Mouse (Mus musculus) E14TG2a.4 (cell line): ENCODE data around the gene Gtf2h3.
A peak's percentile ranks its signal among the peaks of the same experiment; 100 is the strongest.
"Not testable (repeated sequence)": the region's sequence is repeated elsewhere in the genome, so short reads cannot be mapped to it uniquely, and the experiment has no call there.

Source experiments
- H3K27me3 ChIP-seq: 2 replicates; pipeline ENCODE4 v1.6.1; 2014; ENCODE audit warnings: low read length, control low read depth; ENCODE audit not compliant: insufficient read depth
- H3K36me3 ChIP-seq: 2 replicates; pipeline ENCODE4 v1.6.1; 2014; ENCODE audit warnings: low read length, control low read depth; ENCODE audit not compliant: insufficient read depth
- H3K4me1 ChIP-seq: replicated peaks from 2 replicates; pipeline ENCODE4 v1.6.1; 2014; ENCODE audit warnings: low read depth, low read length, control low read depth
- H3K4me3 ChIP-seq: replicated peaks from 2 replicates; pipeline ENCODE4 v1.5.1; 2014; ENCODE audit warnings: mild to moderate bottlenecking, low read length
- H3K9me3 ChIP-seq: 2 replicates; pipeline ENCODE4 v1.6.1; 2014; ENCODE audit warnings: low read length, control low read depth
- CTCF ChIP-seq: conservative IDR thresholded peaks from 2 replicates; pipeline ENCODE4 v1.5.1; 2014; ENCODE audit warnings: low read length
- NANOG ChIP-seq: IDR thresholded peaks from 2 replicates; pipeline ENCODE4 v1.6.1; 2014; ENCODE audit warnings: borderline replicate concordance, low read length, mixed read lengths
- POU5F1 ChIP-seq: IDR thresholded peaks from 2 replicates; pipeline ENCODE4 v1.6.1; 2014; ENCODE audit warnings: low read length, borderline replicate concordance

Gene Gtf2h3

GRCm38 (mm10) chr5:124552558-124553307, 26.2 kb upstream of the Gtf2h3 start, which contains the start of gene Ddx55:
TSS of gene Ddx55 (plus strand) at chr5:124552864.
- no peaks in the 10 kb centered on the region for H3K27me3 ChIP-seq
- TF ChIP-seq NANOG (no peak), POU5F1 (no peak), CTCF (no peak)

GRCm38 (mm10) chr5:124553607-124554006, 25.3 kb upstream of the Gtf2h3 start:
- Histone ChIP-seq H3K4me3 (peak overlapping the region; percentile 100), H3K36me3 (peaks cover 53% of the 10 kb centered on the region), H3K9me3 (no peaks in the 10 kb centered on the region), H3K27me3 (no peaks in the 10 kb centered on the region), H3K4me1 (peaks cover 28% of the 10 kb centered on the region)
- TF ChIP-seq NANOG: no peak
- no peak for TF ChIP-seq CTCF
- TF ChIP-seq POU5F1: no peak

More at GRCm38 (mm10) chr5:124552558-124553307, 26.2 kb upstream of the Gtf2h3 start, which contains the start of gene Ddx55:
- peaks cover 30% of the 10 kb centered on the region for H3K4me1 ChIP-seq
- H3K9me3 ChIP-seq: no peaks in the 10 kb centered on the region
- H3K36me3 ChIP-seq: peaks cover 53% of the 10 kb centered on the region
- H3K4me3 ChIP-seq: peak within 1 kb of the TSS; percentile 100

GRCm38 (mm10) chr5:124555145-124555544, 23.8 kb upstream of the Gtf2h3 start:
- no peak overlapping the region for H3K4me3 ChIP-seq
- no peaks in the 10 kb centered on the region for H3K9me3 ChIP-seq
- peaks cover 65% of the 10 kb centered on the region for H3K36me3 ChIP-seq
- no peaks in the 10 kb centered on the region for H3K27me3 ChIP-seq
- TF ChIP-seq POU5F1 (no peak), NANOG (no peak), CTCF (0 out of 2 replicates have a peak, but pooled peaks have one; percentile 5)
- H3K4me1 ChIP-seq: peaks cover 34% of the 10 kb centered on the region

GRCm38 (mm10) chr5:124571068-124571467, 7.9 kb upstream of the Gtf2h3 start:
- no peak overlapping the region for H3K4me3 ChIP-seq
- TF ChIP-seq CTCF (no peak), POU5F1 (no peak), NANOG (no peak)
- H3K36me3 ChIP-seq: peaks cover 100% of the 10 kb centered on the region
- no peaks in the 10 kb centered on the region for H3K9me3 ChIP-seq
- peaks cover 30% of the 10 kb centered on the region for H3K4me1 ChIP-seq
- H3K27me3 ChIP-seq: no peaks in the 10 kb centered on the region

- Histone ChIP-seq H3K9me3 (no peaks in the 10 kb centered on the region), H3K4me3 (no peak overlapping the region), H3K4me1 (peaks cover 41% of the 10 kb centered on the region), H3K36me3 (peaks cover 82% of the 10 kb centered on the region), H3K27me3 (no peaks in the 10 kb centered on the region)
- TF ChIP-seq CTCF (no peak), POU5F1 (no peak), NANOG (no peak)
Measured at GRCm38 (mm10) chr5:124575467-124575866, 3.5 kb upstream of the Gtf2h3 start.

- TF ChIP-seq POU5F1 (no peak), NANOG (no peak), CTCF (no peak)
- Histone ChIP-seq H3K27me3 (no peaks in the 10 kb centered on the region), H3K9me3 (no peaks in the 10 kb centered on the region), H3K4me3 (no peak overlapping the region), H3K36me3 (peaks cover 76% of the 10 kb centered on the region), H3K4me1 (peaks cover 34% of the 10 kb centered on the region)
Measured at GRCm38 (mm10) chr5:124582515-124582914, 3.6 kb downstream of the Gtf2h3 start.

GRCm38 (mm10) chr5:124592768-124593167, 13.8 kb downstream of the Gtf2h3 start:
- Histone ChIP-seq H3K4me3 (no peak overlapping the region), H3K9me3 (no peaks in the 10 kb centered on the region), H3K27me3 (no peaks in the 10 kb centered on the region), H3K36me3 (peaks cover 88% of the 10 kb centered on the region), H3K4me1 (peaks cover 15% of the 10 kb centered on the region; the same call in 1 of the 2 replicates)
- no peak for TF ChIP-seq POU5F1
- no peak for TF ChIP-seq NANOG
- no peak for TF ChIP-seq CTCF

- peaks cover 45% of the 10 kb centered on the region for H3K36me3 ChIP-seq
- TF ChIP-seq NANOG (no peak), POU5F1 (no peak), CTCF (no peak)
- no peaks in the 10 kb centered on the region for H3K27me3 ChIP-seq
- peak overlapping the region; percentile 91 for H3K4me3 ChIP-seq
- H3K4me1 ChIP-seq: peaks cover 22% of the 10 kb centered on the region
- H3K9me3 ChIP-seq: no peaks in the 10 kb centered on the region
Measured at GRCm38 (mm10) chr5:124598224-124599174, 19.6 kb downstream of the Gtf2h3 start.

GRCm38 (mm10) chr5:124599726-124600125, 20.8 kb downstream of the Gtf2h3 start:
- Histone ChIP-seq H3K4me1 (peaks cover 22% of the 10 kb centered on the region), H3K36me3 (peaks cover 36% of the 10 kb centered on the region)
- not testable (repeated sequence) for H3K27me3 ChIP-seq, H3K4me3 ChIP-seq, H3K9me3 ChIP-seq
